Mouse (Mus musculus) C2C12 (cell line): ENCODE measurements at regions not wholly inside any gene's neighbourhood (a gene's known extent, or its start where the extent isn't known, plus 50 kb on each side); places are given as distances from the start of the nearest gene placed in this dataset.

Experiments used
- CEBPB ChIP-seq: IDR thresholded peaks from one replicate; pipeline ENCODE4 v1.6.1; 2011; ENCODE audit warnings: low read depth, mild to moderate bottlenecking, control low read depth, moderate library complexity
- CTCF ChIP-seq: IDR thresholded peaks from one replicate; pipeline ENCODE4 v1.5.1; 2011; ENCODE audit not compliant: control insufficient read depth, insufficient read depth, insufficient read length
- MAX ChIP-seq: IDR thresholded peaks from one replicate; pipeline ENCODE4 v1.6.1; 2011; ENCODE audit warnings: mild to moderate bottlenecking, control low read depth
- USF1 ChIP-seq: IDR thresholded peaks from one replicate; pipeline ENCODE4 v1.6.1; 2011; ENCODE audit warnings: low read depth, mild to moderate bottlenecking, control low read depth, moderate library complexity

DNA sequence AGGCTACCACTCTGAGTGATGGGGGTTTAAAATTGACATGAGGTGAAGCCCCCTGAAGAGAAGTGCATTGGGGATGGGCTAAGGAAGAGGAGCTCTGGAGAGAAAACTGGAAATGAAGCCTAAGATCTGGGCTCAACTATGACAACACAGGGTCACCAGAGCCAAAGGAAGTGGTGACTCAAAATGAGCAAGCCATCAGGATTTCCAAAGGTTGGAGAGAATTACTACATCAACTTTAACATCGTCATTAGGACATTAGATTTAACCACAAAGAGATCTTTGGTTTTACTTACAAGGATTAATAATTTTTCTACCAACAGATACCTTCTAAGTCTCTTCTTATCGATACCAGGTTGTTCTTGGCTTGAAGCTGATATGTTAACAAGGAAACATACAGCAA lies 98.6 kb upstream of the Fam180a start:
- TF ChIP-seq CTCF: no peak
- TF ChIP-seq CEBPB: peak; percentile 74
- no peak for TF ChIP-seq USF1
- no peak for TF ChIP-seq MAX
